Mouse (Mus musculus) lung, postnatal 0 days (tissue): ENCODE data around the gene Slc12a7.

ENCODE experiments used
- CTCF ChIP-seq: IDR thresholded peaks from 2 replicates; pipeline ENCODE4 v1.5.1; 2016; ENCODE audit warnings: antibody characterized with exemption, mild to moderate bottlenecking
- EP300 ChIP-seq: IDR thresholded peaks from 2 replicates; pipeline ENCODE4 v1.6.1; 2016; ENCODE audit warnings: antibody characterized with exemption, mild to moderate bottlenecking, control low read depth

- no peak for TF ChIP-seq CTCF
- TF ChIP-seq EP300 = no peak
Measured at GRCm38 (mm10) chr13:73827243-73827642, 94.3 kb downstream of the Slc12a7 start.
